Mouse (Mus musculus) c-Kit-positive CD71-positive TER-119-positive erythroid progenitor cells, embryonic 14.5 days (primary cell): Measurements from ENCODE around the gene Carnmt1.
"Not testable (repeated sequence)": the region's sequence is repeated elsewhere in the genome, so short reads cannot be mapped to it uniquely, and the experiment has no call there.

Experiments used
- DNase-seq: peaks from one replicate; pipeline ENCODE4 v3.0.0-alpha.2; 2013; ENCODE audit warnings: low spot score

Gene Carnmt1

GRCm38 (mm10) chr19:18713357-18713756 is 42.8 kb downstream of the Carnmt1 start:
- not testable (repeated sequence) for DNase-seq

GRCm38 (mm10) chr19:18716374-18716773 is 45.8 kb downstream of the Carnmt1 start:
- DNase-seq, result peak; percentile 79

GRCm38 (mm10) chr19:18720337-18720736 is 49.8 kb downstream of the Carnmt1 start:
- DNase-seq, result no peak

- peak; percentile 26 for DNase-seq
Measured at GRCm38 (mm10) chr19:18725186-18725585, 54.6 kb downstream of the Carnmt1 start.

GRCm38 (mm10) chr19:18730255-18730654 is 59.7 kb downstream of the Carnmt1 start:
- DNase-seq, result no peak

- no peak for DNase-seq
Measured at GRCm38 (mm10) chr19:18731077-18731476, 60.5 kb downstream of the Carnmt1 start.

- DNase-seq, result no peak
Measured at GRCm38 (mm10) chr19:18735901-18736300, 65.3 kb downstream of the Carnmt1 start.

GRCm38 (mm10) chr19:18739146-18739545 is 68.6 kb downstream of the Carnmt1 start:
- no peak for DNase-seq

- no peak for DNase-seq
Measured at GRCm38 (mm10) chr19:18743946-18744345, 73.4 kb downstream of the Carnmt1 start.

- DNase-seq, result no peak
Measured at GRCm38 (mm10) chr19:18746576-18747340, 76.2 kb downstream of the Carnmt1 start.

- no peak for DNase-seq
Measured at GRCm38 (mm10) chr19:18747379-18747778, 76.8 kb downstream of the Carnmt1 start.

GRCm38 (mm10) chr19:18749598-18750339 is 79.2 kb downstream of the Carnmt1 start, which contains the start of gene Trpm6:
Trpm6 (plus strand) TSS chr19:18749983.
- DNase-seq, result no peak
